Mouse (Mus musculus) CH12.LX (cell line): ENCODE data around the gene Olfr1340. TPM values are rescaled to one million over a fixed set of nuclear protein-coding genes. Genes with fewer than 3 reads are reported as not detected.

Source experiments
- DNase-seq: peaks from one replicate; pipeline ENCODE4 v3.0.0-alpha.2; 2013; ENCODE audit errors: extremely low read depth
- H3K27ac ChIP-seq: 2 replicates; pipeline ENCODE4 v1.5.1; 2012; ENCODE audit warnings: low read depth, mild to moderate bottlenecking, control low read depth, moderate library complexity; ENCODE audit not compliant: insufficient read depth
- H3K27me3 ChIP-seq: replicated peaks from 2 replicates; pipeline ENCODE3; 2012; ENCODE audit warnings: inconsistent platforms
- H3K36me3 ChIP-seq, 2 experiments: replicated peaks in 1 of 2; 2 replicates each; pipeline versions ENCODE3 to v1.6.1; 2012; ENCODE audit warnings: inconsistent platforms in 1 of 2, low read length in 1 of 2, mild to moderate bottlenecking in 1 of 2, mixed read lengths in 1 of 2, moderate library complexity in 1 of 2; ENCODE audit not compliant: control insufficient read depth in 1 of 2, insufficient read depth in 1 of 2
- H3K4me1 ChIP-seq, 2 experiments: 2 replicates each; pipeline ENCODE4 v1.6.1; 2012; ENCODE audit warnings: inconsistent platforms in 1 of 2, moderate library complexity in 1 of 2; ENCODE audit not compliant: insufficient read depth in 2 of 2, control insufficient read depth in 1 of 2
- H3K4me2 ChIP-seq: 2 replicates; pipeline ENCODE4 v1.6.1; 2012; ENCODE audit warnings: low read depth, mild to moderate bottlenecking, control low read depth; ENCODE audit not compliant: poor library complexity, insufficient read depth, severe bottlenecking
- H3K4me3 ChIP-seq, 3 experiments: fragments of 150-350 bp in 1 of 3; sonication (generic) in 1 of 3; replicated peaks in 1 of 3; 2 replicates each; pipeline versions ENCODE3 to v1.5.1; 2011 to 2012; ENCODE audit warnings: low read depth in 2 of 3, low read length in 2 of 3, mild to moderate bottlenecking in 2 of 3, moderate library complexity in 2 of 3, control low read depth in 1 of 3, improper control_type of control experiment in 1 of 3, inconsistent platforms in 1 of 3, mixed read lengths in 1 of 3; ENCODE audit not compliant: poor library complexity in 1 of 3
- H3K79me2 ChIP-seq: replicated peaks from 2 replicates; pipeline ENCODE4 v1.6.1; 2012; ENCODE audit warnings: mild to moderate bottlenecking, moderate library complexity; ENCODE audit not compliant: control insufficient read depth, poor library complexity, insufficient read depth, severe bottlenecking; ENCODE audit errors: extremely low read depth
- H3K9ac ChIP-seq: 2 replicates; pipeline ENCODE4 v1.6.1; 2012; ENCODE audit warnings: low read depth, mild to moderate bottlenecking, control low read depth, moderate library complexity; ENCODE audit not compliant: insufficient read depth
- H3K9me3 ChIP-seq: replicated peaks from 2 replicates; pipeline ENCODE3; 2012; ENCODE audit warnings: low read length, inconsistent platforms, mixed read lengths
- BHLHE40 ChIP-seq: IDR thresholded peaks from 2 replicates; pipeline ENCODE4 v1.6.1; 2011; ENCODE audit warnings: mild to moderate bottlenecking, low read depth, low read length, improper control_type of control experiment
- CHD1 ChIP-seq: IDR thresholded peaks from 2 replicates; pipeline ENCODE4 v1.6.1; 2012; ENCODE audit warnings: low read depth, low read length, improper control_type of control experiment, inconsistent platforms
- CHD2 ChIP-seq: IDR thresholded peaks from 2 replicates; pipeline ENCODE4 v1.6.1; 2011; ENCODE audit warnings: low read length, improper control_type of control experiment
- ELF1 ChIP-seq: IDR thresholded peaks from 2 replicates; pipeline ENCODE4 v1.6.1; 2014; ENCODE audit warnings: low read depth, mild to moderate bottlenecking, inconsistent platforms, low read length, improper control_type of control experiment
- ETS1 ChIP-seq: conservative IDR thresholded peaks from 2 replicates; pipeline ENCODE4 v1.6.1; 2012; ENCODE audit warnings: low read depth, mild to moderate bottlenecking, inconsistent platforms, low read length, improper control_type of control experiment, moderate library complexity
- GABPA ChIP-seq: IDR thresholded peaks from 2 replicates; pipeline ENCODE4 v1.6.1; 2012; ENCODE audit warnings: low read depth, low read length, improper control_type of control experiment, inconsistent platforms; ENCODE audit not compliant: insufficient replicate concordance
- HCFC1 ChIP-seq: IDR thresholded peaks from 2 replicates; pipeline ENCODE4 v1.6.1; 2012; ENCODE audit warnings: low read depth, mild to moderate bottlenecking, inconsistent platforms, low read length, improper control_type of control experiment
- JUN ChIP-seq: IDR thresholded peaks from 2 replicates; pipeline ENCODE4 v1.6.1; 2011; ENCODE audit warnings: low read depth, mild to moderate bottlenecking, low read length, improper control_type of control experiment, moderate library complexity; ENCODE audit not compliant: insufficient read depth
- MAFK ChIP-seq: IDR thresholded peaks from 2 replicates; pipeline ENCODE4 v1.6.1; 2011; ENCODE audit warnings: low read length, improper control_type of control experiment; ENCODE audit not compliant: insufficient replicate concordance
- MXI1 ChIP-seq: IDR thresholded peaks from 2 replicates; pipeline ENCODE4 v1.6.1; 2011; ENCODE audit warnings: mild to moderate bottlenecking, low read depth, low read length, improper control_type of control experiment
- MYC ChIP-seq: IDR thresholded peaks from 2 replicates; pipeline ENCODE4 v1.6.1; 2011; ENCODE audit warnings: low read depth, mild to moderate bottlenecking, improper control_type of control experiment, low read length
- NRF1 ChIP-seq: IDR thresholded peaks from 2 replicates; pipeline ENCODE4 v1.6.1; 2014; ENCODE audit warnings: low read depth, mild to moderate bottlenecking, inconsistent platforms, low read length, improper control_type of control experiment, moderate library complexity
- PAX5 ChIP-seq: IDR thresholded peaks from 2 replicates; pipeline ENCODE4 v1.6.1; 2012; ENCODE audit warnings: low read length, inconsistent platforms, mixed read lengths
- POLR2A ChIP-seq: IDR thresholded peaks from 2 replicates; pipeline ENCODE4 v1.6.1; 2011; ENCODE audit warnings: low read depth, mild to moderate bottlenecking, improper control_type of control experiment, low read length
- RAD21 ChIP-seq: IDR thresholded peaks from 2 replicates; pipeline ENCODE4 v1.6.1; 2011; ENCODE audit warnings: low read depth, mild to moderate bottlenecking, low read length, improper control_type of control experiment, moderate library complexity
- RCOR1 ChIP-seq: conservative IDR thresholded peaks from 2 replicates; pipeline ENCODE4 v1.6.1; 2012; ENCODE audit warnings: low read depth, mild to moderate bottlenecking, inconsistent platforms, low read length, improper control_type of control experiment
- SIN3A ChIP-seq: IDR thresholded peaks from 2 replicates; pipeline ENCODE4 v1.6.1; 2012; ENCODE audit warnings: low read length, improper control_type of control experiment, inconsistent platforms
- TBP ChIP-seq: conservative IDR thresholded peaks from 2 replicates; pipeline ENCODE4 v1.6.1; 2011; ENCODE audit warnings: low read depth, low read length, improper control_type of control experiment
- TCF12 ChIP-seq: IDR thresholded peaks from 2 replicates; pipeline ENCODE4 v1.6.1; 2014; ENCODE audit warnings: low read depth, mild to moderate bottlenecking, inconsistent platforms, low read length, improper control_type of control experiment
- UBTF ChIP-seq: IDR thresholded peaks from 2 replicates; pipeline ENCODE4 v1.6.1; 2012; ENCODE audit warnings: low read depth, mild to moderate bottlenecking, inconsistent platforms, low read length, improper control_type of control experiment, moderate library complexity
- USF1 ChIP-seq: IDR thresholded peaks from 2 replicates; pipeline ENCODE4 v1.6.1; 2014; ENCODE audit warnings: low read depth, mild to moderate bottlenecking, inconsistent platforms, low read length, improper control_type of control experiment
- USF2 ChIP-seq: conservative IDR thresholded peaks from 2 replicates; pipeline ENCODE4 v1.6.1; 2011; ENCODE audit warnings: low read depth, low read length, improper control_type of control experiment
- ZC3H11A ChIP-seq: IDR thresholded peaks from 2 replicates; pipeline ENCODE4 v1.6.1; 2012; ENCODE audit warnings: low read depth, mild to moderate bottlenecking, inconsistent platforms, low read length, improper control_type of control experiment
- ZMIZ1 ChIP-seq: IDR thresholded peaks from 2 replicates; pipeline ENCODE4 v1.6.1; 2012; ENCODE audit warnings: low read depth, mild to moderate bottlenecking, inconsistent platforms, low read length, improper control_type of control experiment
- ZNF384 ChIP-seq: IDR thresholded peaks from 2 replicates; pipeline ENCODE4 v1.6.1; 2012; ENCODE audit warnings: low read depth, low read length, improper control_type of control experiment, inconsistent platforms
- dilution Hi-C: fragments of 300-500 bp; cut with MboI; formaldehyde crosslinking; loops from 2 replicates; pipeline ENCODE4 v1.14.3; 2020; ENCODE audit warnings: low sequenced_read_pairs; ENCODE audit not compliant: extremely low pct_unique_long_range_greater_than_20kb, extremely low pct_ligation_motif_present
- in situ Hi-C: fragments of 300-500 bp; cut with MboI; formaldehyde crosslinking; loops from 3 replicates; pipeline ENCODE4 v1.14.3; 2019; ENCODE audit warnings: low sequenced_read_pairs, low pct_ligation_motif_present, low pct_unique_long_range_greater_than_20kb, mixed read lengths
- polyA plus RNA-seq: library from polyadenylated mRNA; unstranded; fragments of >175 nt; gene quantifications from 2 replicates; pipeline ENCODE4 v1.2.1, GENCODE M21; 2012; ENCODE audit warnings: low read depth; ENCODE audit not compliant: insufficient read length
- total RNA-seq, 2 experiments: library from RNA; depleted of rRNA; stranded (reverse); fragments of 300-350 nt in 1 of 2; fragments of >200 nt in 1 of 2; gene quantifications; 2 replicates each; pipeline ENCODE4 v1.2.3; 2012 to 2014

Gene Olfr1340
- total and polyA plus RNA-seq, 3 experiments = not detected

DNA sequence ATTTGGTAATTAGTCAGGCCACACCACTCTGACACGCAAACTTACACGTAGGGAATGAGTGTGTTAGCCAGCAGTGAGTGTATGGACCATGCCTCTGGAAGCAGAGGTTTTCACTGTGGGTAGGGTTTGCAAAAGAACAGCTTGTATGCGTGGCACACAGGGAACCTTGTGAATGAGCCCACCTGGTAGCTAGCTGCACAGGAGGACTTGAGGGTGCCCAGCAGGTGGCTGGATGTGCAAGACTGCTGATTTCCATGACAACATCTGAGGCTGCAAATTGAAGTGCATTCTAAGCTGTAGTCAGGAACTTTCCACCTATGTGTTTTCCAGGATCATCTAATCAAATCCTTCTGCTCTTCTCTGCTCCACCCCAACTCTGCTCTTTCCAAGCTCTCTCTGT is 19.6 kb downstream of the Olfr1340 start:
- H3K27me3 ChIP-seq = peaks cover 70% of the 10 kb centered on the region
- TF ChIP-seq POLR2A = no peak
- no peak for TF ChIP-seq HCFC1
- no peak for TF ChIP-seq ZMIZ1
- TF ChIP-seq RCOR1 = no peak
- no peak for TF ChIP-seq BHLHE40
- no peak for TF ChIP-seq TBP
- TF ChIP-seq MAFK = no peak
- TF ChIP-seq USF2 = no peak
- TF ChIP-seq JUN = no peak
- TF ChIP-seq PAX5 = no peak
- TF ChIP-seq GABPA = no peak
- TF ChIP-seq NRF1 = no peak
- no peak for TF ChIP-seq MXI1
- TF ChIP-seq ZNF384 = no peak
- TF ChIP-seq USF1 = no peak
- no peak for TF ChIP-seq UBTF
- TF ChIP-seq ZC3H11A = no peak
- no peak for TF ChIP-seq SIN3A
- no peak for TF ChIP-seq ETS1
- TF ChIP-seq, all 38 proteins: peak for 0
- in situ Hi-C loops (no loop called here), dilution Hi-C loops (no loop called here)
- H3K4me2 ChIP-seq = no peak overlapping the region
- no peaks in the 10 kb centered on the region for H3K9me3 ChIP-seq
- H3K4me1 ChIP-seq = no peaks in the 10 kb centered on the region
- DNase-seq = no peak
- H3K36me3 ChIP-seq = no peaks in the 10 kb centered on the region
- H3K4me3 ChIP-seq = no peak overlapping the region
- H3K27ac ChIP-seq = no peak overlapping the region
- no peak overlapping the region for H3K9ac ChIP-seq
- H3K79me2 ChIP-seq = no peaks in the 10 kb centered on the region

DNA sequence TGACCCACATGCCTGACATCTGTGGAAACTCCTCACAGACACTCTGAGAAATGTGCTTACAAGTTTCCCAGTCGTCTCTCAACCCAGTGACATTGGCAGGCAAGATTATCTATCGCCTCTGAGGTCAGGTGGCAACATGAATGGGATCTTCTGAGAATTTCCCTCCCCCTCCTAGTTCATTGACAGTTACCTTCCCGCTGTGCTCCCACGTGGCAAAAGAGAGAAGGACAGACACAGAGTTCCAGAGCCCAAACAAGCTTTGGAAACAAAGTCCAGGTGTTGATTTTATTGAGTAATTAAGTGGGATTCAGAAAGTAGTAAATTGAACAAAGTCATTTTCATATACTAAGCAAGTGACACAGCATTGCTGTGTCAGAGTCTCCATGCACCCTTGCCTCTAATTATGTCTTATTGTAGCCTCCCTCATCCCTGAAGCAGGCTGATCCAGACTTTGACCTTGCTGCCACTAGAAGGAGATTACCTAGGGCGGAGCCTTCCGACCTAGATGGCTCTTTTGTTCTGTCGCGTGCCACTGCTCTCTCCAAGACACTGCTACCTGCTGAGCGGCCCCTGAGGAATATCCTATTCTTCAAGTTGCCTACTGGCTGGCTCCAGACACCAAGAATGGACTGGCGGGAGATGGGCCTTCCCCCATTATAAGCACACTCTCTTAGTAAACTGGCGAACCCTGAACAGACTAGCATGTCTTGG is 21.2 kb downstream of the Olfr1340 start:
- DNase-seq = no peak
- in situ Hi-C loops = no loop called here

More for the DNA sequence above, 21.2 kb downstream of the Olfr1340 start:
- Histone ChIP-seq H3K4me3 (no peak overlapping the region), H3K27ac (no peak overlapping the region), H3K9me3 (no peaks in the 10 kb centered on the region), H3K27me3 (peaks cover 55% of the 10 kb centered on the region), H3K79me2 (no peaks in the 10 kb centered on the region), H3K4me1 (no peaks in the 10 kb centered on the region), H3K4me2 (no peak overlapping the region), H3K36me3 (no peaks in the 10 kb centered on the region), H3K9ac (no peak overlapping the region)
- dilution Hi-C loops = no loop called here
- TF ChIP-seq SIN3A (no peak), TBP (no peak), PAX5 (no peak), RAD21 (no peak), USF1 (no peak), HCFC1 (no peak), UBTF (no peak), CHD1 (no peak), GABPA (no peak), MYC (no peak), ELF1 (no peak), TCF12 (no peak), CHD2 (no peak), ZC3H11A (no peak)
